Mouse (Mus musculus): ENCODE results near the gene Abcf1.

GRCm38 (mm10) chr17:35980363-35980754 is 10.8 kb upstream of the Abcf1 start:
- TF ChIP-seq CTCF (IDR thresholded peaks at IDR 0.05; ENCODE audit: low read depth, low read length) (no peak), POLR2A (IDR thresholded peaks at IDR 0.05; ENCODE audit: borderline replicate concordance, low read depth, low read length) (no peak)

Measured in bone marrow macrophage, adult 2 months (primary cell).